Mouse (Mus musculus) MEL (cell line): Measurements from ENCODE around the gene Shld2. TPM values are rescaled to one million over a fixed set of nuclear protein-coding genes. Genes with fewer than 3 reads are reported as not detected.

Source experiments
- DNase-seq: peaks from one replicate; pipeline ENCODE4 v3.0.0; 2011; ENCODE audit warnings: low read depth, low spot score
- H3K27ac ChIP-seq: 2 replicates; pipeline ENCODE4 v1.5.1; 2012; ENCODE audit warnings: low read depth, mild to moderate bottlenecking, control low read depth, low read length, moderate library complexity; ENCODE audit not compliant: control insufficient read depth
- H3K27me3 ChIP-seq, 2 experiments: fragments of 150-350 bp in 1 of 2; sonication (generic) in 1 of 2; 2 replicates each; pipeline ENCODE4 v1.6.1; 2012; ENCODE audit warnings: low read length in 2 of 2, mild to moderate bottlenecking in 2 of 2, improper control_type of control experiment in 1 of 2, moderate library complexity in 1 of 2; ENCODE audit not compliant: insufficient read depth in 2 of 2, control insufficient read depth in 1 of 2
- H3K36me3 ChIP-seq, 2 experiments: 2 replicates each; pipeline ENCODE4 v1.6.1; 2012 to 2014; ENCODE audit warnings: low read length in 2 of 2, improper control_type of control experiment in 1 of 2, inconsistent platforms in 1 of 2, mild to moderate bottlenecking in 1 of 2; ENCODE audit not compliant: insufficient read depth in 2 of 2, control insufficient read depth in 1 of 2
- H3K4me1 ChIP-seq, 2 experiments: fragments of 150-350 bp in 1 of 2; sonication (generic) in 1 of 2; 2 replicates each; pipeline ENCODE4 v1.6.1; 2012; ENCODE audit warnings: low read length in 2 of 2, improper control_type of control experiment in 1 of 2, mild to moderate bottlenecking in 1 of 2; ENCODE audit not compliant: insufficient read depth in 2 of 2, control insufficient read depth in 1 of 2
- H3K4me3 ChIP-seq, 2 experiments: fragments of 150-350 bp in 1 of 2; sonication (generic) in 1 of 2; 2 replicates each; pipeline ENCODE4 v1.5.1; 2012; ENCODE audit warnings: low read depth in 2 of 2, low read length in 2 of 2, mild to moderate bottlenecking in 2 of 2, moderate library complexity in 2 of 2, control low read depth in 1 of 2, improper control_type of control experiment in 1 of 2; ENCODE audit not compliant: control insufficient read depth in 1 of 2, insufficient read depth in 1 of 2
- H3K79me2 ChIP-seq: 2 replicates; pipeline ENCODE4 v1.6.1; 2012; ENCODE audit warnings: mild to moderate bottlenecking, low read length, moderate library complexity; ENCODE audit not compliant: control insufficient read depth, poor library complexity, insufficient read depth
- H3K9ac ChIP-seq: 2 replicates; pipeline ENCODE4 v1.6.1; 2012; ENCODE audit warnings: low read depth, mild to moderate bottlenecking, control low read depth, low read length, moderate library complexity; ENCODE audit not compliant: control insufficient read depth, poor library complexity, severe bottlenecking
- H3K9me3 ChIP-seq: fragments of 150-350 bp; sonication (generic); replicated peaks from 2 replicates; pipeline ENCODE4 v1.6.1; 2012; ENCODE audit warnings: mild to moderate bottlenecking, low read length, improper control_type of control experiment, moderate library complexity; ENCODE audit not compliant: insufficient read depth
- BHLHE40 ChIP-seq: IDR thresholded peaks from 2 replicates; pipeline ENCODE4 v1.6.1; 2012; ENCODE audit warnings: low read depth, mild to moderate bottlenecking, inconsistent platforms, low read length, improper control_type of control experiment, borderline replicate concordance
- CTCF ChIP-seq, 3 experiments: IDR thresholded peaks in 2 of 3; conservative IDR thresholded peaks in 1 of 3; 2 replicates each; pipeline ENCODE4 v1.5.1; 2011 to 2012; ENCODE audit warnings: low read length in 3 of 3, low read depth in 2 of 3, mild to moderate bottlenecking in 2 of 3, improper control_type of control experiment in 1 of 3, inconsistent platforms in 1 of 3, mixed read lengths in 1 of 3, moderate library complexity in 1 of 3; ENCODE audit not compliant: control insufficient read depth in 1 of 3, insufficient read depth in 1 of 3, poor library complexity in 1 of 3, severe bottlenecking in 1 of 3
- ELF1 ChIP-seq: IDR thresholded peaks from 2 replicates; pipeline ENCODE4 v1.6.1; 2014; ENCODE audit warnings: low read depth, mild to moderate bottlenecking, inconsistent platforms, low read length, improper control_type of control experiment, moderate library complexity
- EP300 ChIP-seq, 2 experiments: IDR thresholded peaks; 2 replicates each; pipeline ENCODE4 v1.6.1; 2011; ENCODE audit warnings: improper control_type of control experiment in 2 of 2, low read length in 2 of 2, low read depth in 1 of 2, mild to moderate bottlenecking in 1 of 2
- ETS1 ChIP-seq: IDR thresholded peaks from 2 replicates; pipeline ENCODE4 v1.6.1; 2012; ENCODE audit warnings: low read depth, mild to moderate bottlenecking, inconsistent platforms, low read length, improper control_type of control experiment, moderate library complexity
- GATA1 ChIP-seq: IDR thresholded peaks from 2 replicates; pipeline ENCODE4 v1.6.1; 2011; ENCODE audit warnings: low read depth, low read length, improper control_type of control experiment
- JUND ChIP-seq: IDR thresholded peaks from 2 replicates; pipeline ENCODE4 v1.6.1; 2011; ENCODE audit warnings: low read depth, mild to moderate bottlenecking, improper control_type of control experiment, low read length
- MAFK ChIP-seq: IDR thresholded peaks from 2 replicates; pipeline ENCODE4 v1.6.1; 2011; ENCODE audit warnings: low read depth, mild to moderate bottlenecking, low read length, improper control_type of control experiment, borderline replicate concordance
- MAX ChIP-seq: IDR thresholded peaks from 2 replicates; pipeline ENCODE4 v1.6.1; 2011; ENCODE audit warnings: low read length, improper control_type of control experiment
- MAZ ChIP-seq: IDR thresholded peaks from 2 replicates; pipeline ENCODE4 v1.6.1; 2012; ENCODE audit warnings: low read depth, mild to moderate bottlenecking, inconsistent platforms, low read length, improper control_type of control experiment
- MEF2A ChIP-seq: IDR thresholded peaks from 2 replicates; pipeline ENCODE4 v1.6.1; 2014; ENCODE audit warnings: low read depth, mild to moderate bottlenecking, inconsistent platforms, low read length, improper control_type of control experiment; ENCODE audit not compliant: poor library complexity, insufficient replicate concordance, severe bottlenecking; ENCODE audit errors: extremely low read depth
- MXI1 ChIP-seq: IDR thresholded peaks from 2 replicates; pipeline ENCODE4 v1.6.1; 2011; ENCODE audit warnings: mild to moderate bottlenecking, low read depth, low read length, improper control_type of control experiment
- NELFE ChIP-seq: IDR thresholded peaks from 2 replicates; pipeline ENCODE4 v1.6.1; 2011; ENCODE audit warnings: low read depth, low read length, improper control_type of control experiment
- NRF1 ChIP-seq: IDR thresholded peaks from 2 replicates; pipeline ENCODE4 v1.6.1; 2014; ENCODE audit warnings: low read depth, mild to moderate bottlenecking, inconsistent platforms, low read length, improper control_type of control experiment, moderate library complexity; ENCODE audit not compliant: poor library complexity, insufficient read depth, severe bottlenecking
- POLR2AphosphoS2 ChIP-seq: IDR thresholded peaks from 2 replicates; pipeline ENCODE4 v1.6.1; 2011; ENCODE audit warnings: low read length, improper control_type of control experiment
- RAD21 ChIP-seq: IDR thresholded peaks from 2 replicates; pipeline ENCODE4 v1.6.1; 2011; ENCODE audit warnings: mild to moderate bottlenecking, low read depth, low read length, improper control_type of control experiment
- TCF12 ChIP-seq: IDR thresholded peaks from 2 replicates; pipeline ENCODE4 v1.6.1; 2014; ENCODE audit warnings: low read depth, mild to moderate bottlenecking, inconsistent platforms, low read length, improper control_type of control experiment, moderate library complexity
- UBTF ChIP-seq: IDR thresholded peaks from 2 replicates; pipeline ENCODE4 v1.6.1; 2012; ENCODE audit warnings: low read depth, mild to moderate bottlenecking, inconsistent platforms, low read length, improper control_type of control experiment, moderate library complexity, borderline replicate concordance; ENCODE audit not compliant: insufficient read depth
- USF1 ChIP-seq: IDR thresholded peaks from 2 replicates; pipeline ENCODE4 v1.6.1; 2014; ENCODE audit warnings: low read depth, mild to moderate bottlenecking, inconsistent platforms, low read length, improper control_type of control experiment, moderate library complexity
- ZKSCAN1 ChIP-seq: IDR thresholded peaks from 2 replicates; pipeline ENCODE4 v1.6.1; 2012; ENCODE audit warnings: low read depth, mild to moderate bottlenecking, inconsistent platforms, low read length, improper control_type of control experiment, moderate library complexity
- ZMIZ1 ChIP-seq: IDR thresholded peaks from 2 replicates; pipeline ENCODE4 v1.6.1; 2012; ENCODE audit warnings: low read depth, mild to moderate bottlenecking, inconsistent platforms, low read length, improper control_type of control experiment, moderate library complexity
- ZNF384 ChIP-seq: IDR thresholded peaks from 2 replicates; pipeline ENCODE4 v1.6.1; 2012; ENCODE audit warnings: low read depth, mild to moderate bottlenecking, inconsistent platforms, low read length, improper control_type of control experiment
- polyA plus RNA-seq, 2 experiments: library from polyadenylated mRNA; stranded (reverse) in 1 of 2; unstranded in 1 of 2; fragments of >175 nt in 1 of 2; fragments of >200 nt in 1 of 2; gene quantifications; 2 replicates each; pipeline versions ENCODE4 v1.2.1 to v1.2.4; 2012; ENCODE audit warnings: low replicate concordance in 2 of 2, low read depth in 1 of 2; ENCODE audit not compliant: insufficient read length in 2 of 2, insufficient read depth in 1 of 2, missing spikeins in 1 of 2
- total RNA-seq: library from RNA; depleted of rRNA; stranded (reverse); fragments of 300-350 nt; gene quantifications from 2 replicates; pipeline ENCODE4 v1.2.3, GENCODE M21; 2012

Shld2 gene
- total and polyA plus RNA-seq, 3 experiments = 7.0 to 7.9 TPM; not detected in 1

GRCm38 (mm10) chr14:34343078-34343477 is 32.8 kb upstream of the Shld2 start (continued):
- TF ChIP-seq MAFK (peak; percentile 77), MAX (peak; percentile 83), ZMIZ1 (peak; percentile 72), JUND (peak; percentile 82), RAD21 (no peak), ZKSCAN1 (no peak), UBTF (no peak), MAZ (no peak), TCF12 (peak; percentile 86), NELFE (no peak), MEF2A (no peak), POLR2AphosphoS2 (peak; percentile 51; the same call in 1 of the 2 replicates), CTCF (IDR thresholded peaks at IDR 0.05 in 2 of 3, conservative IDR thresholded peaks at IDR 0.05 in 1 of 3; ENCODE audit: control insufficient read depth in 1 of 3, insufficient read depth in 1 of 3, low read depth in 2 of 3, low read length in 3 of 3, poor library complexity in 1 of 3, severe bottlenecking in 1 of 3) (no peak), USF1 (0 out of 2 replicates have a peak, but pooled peaks have one; percentile 5), ELF1 (peak; percentile 57; the same call in 1 of the 2 replicates), NRF1 (no peak), ZNF384 (0 out of 2 replicates have a peak, but pooled peaks have one; percentile 31)
- TF ChIP-seq, all 39 proteins: peak for 27

- TF ChIP-seq GATA1 = peak; percentile 56
- no peak for TF ChIP-seq EP300 (IDR thresholded peaks at IDR 0.05; ENCODE audit: low read depth in 1 of 2, low read length in 2 of 2)
- no peak for TF ChIP-seq ZKSCAN1
- no peak for TF ChIP-seq MXI1
- TF ChIP-seq BHLHE40 = no peak
- TF ChIP-seq ETS1 = 0 out of 2 replicates have a peak, but pooled peaks have one; percentile 11
- TF ChIP-seq UBTF = no peak
- H3K9me3 ChIP-seq = no peaks in the 10 kb centered on the region
- H3K9ac ChIP-seq = no peak overlapping the region
- H3K27ac ChIP-seq = peak overlapping the region; percentile 94
- no peaks in the 10 kb centered on the region for H3K79me2 ChIP-seq
- no peak overlapping the region for H3K4me3 ChIP-seq
- no peak for DNase-seq
- peaks cover 8 to 28% of the 10 kb centered on the region in 2 experiments for H3K36me3 ChIP-seq
- H3K4me1 ChIP-seq = peaks cover 16 to 21% of the 10 kb centered on the region in 2 experiments
- H3K27me3 ChIP-seq = no peaks in the 10 kb centered on the region
Observed at GRCm38 (mm10) chr14:34341993-34342392, 31.7 kb upstream of the Shld2 start.
